Mouse (Mus musculus) small intestine, adult 2 months (tissue): Measurements from ENCODE around the gene Zfp148.

Experiments
- CTCF ChIP-seq: fragments of 200-500 bp; IDR thresholded peaks from 2 replicates; pipeline ENCODE4 v1.5.1; 2012; ENCODE audit warnings: low read depth, mild to moderate bottlenecking, control low read depth, inconsistent platforms, low read length, moderate library complexity, mixed read lengths; ENCODE audit not compliant: insufficient replicate concordance, insufficient read length; ENCODE audit errors: extremely low read depth
- POLR2A ChIP-seq: fragments of 200-500 bp; IDR thresholded peaks from 2 replicates; pipeline ENCODE4 v1.6.1; 2012; ENCODE audit warnings: low read depth, mild to moderate bottlenecking, control low read depth, inconsistent platforms, low read length, moderate library complexity

DNA sequence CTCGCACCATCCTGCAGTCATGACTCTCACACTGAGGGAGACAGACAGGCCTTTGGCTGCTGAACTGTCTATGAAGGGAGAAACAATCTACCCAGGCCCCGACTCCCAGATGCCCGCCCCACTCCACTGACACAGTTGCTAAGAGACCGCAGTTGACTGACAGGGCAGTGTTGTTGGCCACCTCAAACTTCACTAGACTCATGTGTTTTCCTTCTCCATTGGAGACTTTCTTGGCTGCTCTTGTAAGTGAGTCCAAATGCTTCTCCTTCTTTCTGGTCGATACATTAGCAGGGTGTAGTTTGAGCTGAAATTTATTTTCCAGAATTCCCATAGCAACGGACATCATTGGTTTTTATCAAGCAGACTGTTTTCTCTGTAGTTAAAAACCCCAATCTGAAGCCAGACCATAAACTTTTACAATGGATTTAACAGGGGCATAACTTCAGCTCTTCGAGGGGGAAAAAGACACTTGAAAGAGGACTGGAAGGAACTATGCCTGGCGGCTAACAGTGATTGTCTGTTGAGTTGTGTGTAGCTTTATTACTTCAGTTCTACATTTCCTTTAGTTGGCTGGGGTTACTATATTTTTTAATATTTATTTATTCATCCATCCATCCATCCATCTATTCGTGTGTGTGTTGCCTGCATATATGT lies 173.2 kb downstream of the Zfp148 start:
- TF ChIP-seq CTCF = no peak
- TF ChIP-seq POLR2A = no peak
